Mouse (Mus musculus) liver, embryonic 11.5 days (tissue): ENCODE results near the gene Slc29a1. TPM values are rescaled to one million over a fixed set of nuclear protein-coding genes. Genes with fewer than 3 reads are reported as not detected.
"Not testable (repeated sequence)": the region's sequence is repeated elsewhere in the genome, so short reads cannot be mapped to it uniquely, and the experiment has no call there.

Experiments
- ATAC-seq: fragments of 200-750 bp; cut with Nextera tagmentation; replicated peaks from 2 replicates; pipeline ENCODE4 v1.8.0; 2017; ENCODE audit warnings: moderate number of reproducible peaks, mild to moderate bottlenecking, moderate TSS enrichment, moderate library complexity; ENCODE audit not compliant: low FRiP score
- DNase-seq: peaks from one replicate; pipeline ENCODE4 v3.0.0-alpha.2; 2017; ENCODE audit warnings: low spot score
- H3K27ac ChIP-seq: fragments of 300-500 bp; sonication (generic); 2 replicates; pipeline ENCODE4 v1.5.1; 2014; ENCODE audit warnings: mild to moderate bottlenecking, low read depth, low read length, control low read depth
- H3K27me3 ChIP-seq: fragments of 300-500 bp; sonication (generic); replicated peaks from 2 replicates; pipeline ENCODE4 v1.6.1; 2014; ENCODE audit warnings: low read length, mixed read lengths; ENCODE audit not compliant: control insufficient read depth, insufficient read depth
- H3K36me3 ChIP-seq: fragments of 300-500 bp; sonication (generic); 2 replicates; pipeline ENCODE4 v1.6.1; 2014; ENCODE audit warnings: mild to moderate bottlenecking, low read length, moderate library complexity, mixed read lengths; ENCODE audit not compliant: control insufficient read depth, insufficient read depth
- H3K4me1 ChIP-seq: fragments of 300-500 bp; sonication (generic); replicated peaks from 2 replicates; pipeline ENCODE4 v1.6.1; 2014; ENCODE audit warnings: low read length, mixed read lengths; ENCODE audit not compliant: control insufficient read depth, insufficient read depth
- H3K4me2 ChIP-seq: fragments of 300-500 bp; sonication (generic); 2 replicates; pipeline ENCODE4 v1.6.1; 2014; ENCODE audit warnings: mild to moderate bottlenecking, control low read depth, moderate library complexity
- H3K4me3 ChIP-seq: fragments of 300-500 bp; sonication (generic); 2 replicates; pipeline ENCODE4 v1.5.1; 2014; ENCODE audit warnings: low read depth, low read length, control low read depth
- H3K9ac ChIP-seq: fragments of 300-500 bp; sonication (generic); 2 replicates; pipeline ENCODE4 v1.6.1; 2014; ENCODE audit warnings: low read depth, low read length, control low read depth
- H3K9me3 ChIP-seq: fragments of 300-500 bp; sonication (generic); 2 replicates; pipeline ENCODE4 v1.6.1; 2016; ENCODE audit warnings: low read length, inconsistent platforms, mixed read lengths; ENCODE audit not compliant: control insufficient read depth
- WGBS: fragments of 180-500 bp; shearing (Covaris S2); extraction: QIAGEN DNeasy Blood & Tissue Kit; methylation state at CpG from one replicate; pipeline ENCODE4 v1.1.7; 2014; 5-methylcytosine and 5-hydroxymethylcytosine counted together
- polyA plus RNA-seq: library from polyadenylated mRNA; unstranded; fragments of >200 nt; fragmentation: Nextera tagmentation; extraction: Ambion mirVana; gene quantifications from 2 replicates; pipeline ENCODE4 v1.2.1, GENCODE M21; 2014

Gene Slc29a1
- polyA plus RNA-seq, 1 experiment from 2014 or later: 277 TPM

GRCm38 (mm10) chr17:45629861-45630694 is 30.7 kb upstream of the Slc29a1 start:
- peak; percentile 66 for ATAC-seq
- Histone ChIP-seq H3K27ac (0 out of 2 replicates have a peak overlapping the region, but pooled peaks have one; percentile 22), H3K4me1 (peaks cover 18% of the 10 kb centered on the region)

GRCm38 (mm10) chr17:45628885-45629855 is 29.8 kb upstream of the Slc29a1 start:
- no peak overlapping the region for H3K4me3 ChIP-seq
- H3K36me3 ChIP-seq: no peaks in the 10 kb centered on the region
- no peaks in the 10 kb centered on the region for H3K9me3 ChIP-seq
- peaks cover 18% of the 10 kb centered on the region for H3K4me1 ChIP-seq
- peak overlapping the region; percentile 92 for H3K4me2 ChIP-seq
- 38% methylated on average over 13 of the region's 13 CpGs for WGBS
- H3K27ac ChIP-seq: peak overlapping the region; percentile 11; the same call in 1 of the 2 replicates
- H3K27me3 ChIP-seq: peaks cover 2% of the 10 kb centered on the region; the same call in 1 of the 2 replicates
- DNase-seq (no peak), ATAC-seq (no peak; the same call in 1 of the 2 replicates)
- no peak overlapping the region for H3K9ac ChIP-seq

More at GRCm38 (mm10) chr17:45629861-45630694, 30.7 kb upstream of the Slc29a1 start:
- H3K9ac ChIP-seq: peak overlapping the region; percentile 63
- H3K27me3 ChIP-seq: peaks cover 2% of the 10 kb centered on the region; the same call in 1 of the 2 replicates
- H3K9me3 ChIP-seq: no peaks in the 10 kb centered on the region
- no peaks in the 10 kb centered on the region for H3K36me3 ChIP-seq
- WGBS: 4% methylated on average over 34 of the region's 34 CpGs
- peak; percentile 67 for DNase-seq
- peak overlapping the region; percentile 92 for H3K4me2 ChIP-seq
- H3K4me3 ChIP-seq: peak overlapping the region; percentile 52

- H3K9ac ChIP-seq: no peak overlapping the region
- no peak for ATAC-seq
- H3K4me1 ChIP-seq: peaks cover 18% of the 10 kb centered on the region
- H3K27ac ChIP-seq: no peak overlapping the region
- no peaks in the 10 kb centered on the region for H3K9me3 ChIP-seq
- no peak overlapping the region for H3K4me2 ChIP-seq
- peaks cover 2% of the 10 kb centered on the region; the same call in 1 of the 2 replicates for H3K27me3 ChIP-seq
- DNase-seq: no peak
- no peaks in the 10 kb centered on the region for H3K36me3 ChIP-seq
- H3K4me3 ChIP-seq: no peak overlapping the region
- WGBS: 43% methylated on average over 3 of the region's 3 CpGs
Measured at GRCm38 (mm10) chr17:45628160-45628559, 28.8 kb upstream of the Slc29a1 start.

- Histone ChIP-seq H3K9ac (peak overlapping the region; percentile 59), H3K4me1 (peaks cover 18% of the 10 kb centered on the region), H3K27ac (no peak overlapping the region), H3K27me3 (peaks cover 2% of the 10 kb centered on the region; the same call in 1 of the 2 replicates), H3K36me3 (no peaks in the 10 kb centered on the region), H3K4me3 (no peak overlapping the region), H3K9me3 (no peaks in the 10 kb centered on the region), H3K4me2 (peak overlapping the region; percentile 54)
- WGBS: 25% methylated on average over 15 of the region's 15 CpGs
- DNase-seq (peak; percentile 63), ATAC-seq (peak; percentile 48; the same call in 1 of the 2 replicates)
Measured at GRCm38 (mm10) chr17:45626577-45627134, 27.2 kb upstream of the Slc29a1 start.

GRCm38 (mm10) chr17:45623425-45623824 is 24.0 kb upstream of the Slc29a1 start:
- 80% methylated on average over 8 of the region's 8 CpGs for WGBS
- not testable (repeated sequence) for H3K9me3 ChIP-seq, H3K4me2 ChIP-seq, DNase-seq, ATAC-seq, H3K36me3 ChIP-seq, H3K9ac ChIP-seq, H3K27ac ChIP-seq, H3K4me3 ChIP-seq, H3K27me3 ChIP-seq
- peaks cover 15% of the 10 kb centered on the region for H3K4me1 ChIP-seq

GRCm38 (mm10) chr17:45619386-45620256 is 20.2 kb upstream of the Slc29a1 start:
- DNase-seq: peak; percentile 56
- WGBS: 10% methylated on average over 20 of the region's 20 CpGs
- H3K9ac ChIP-seq: peak overlapping the region; percentile 65

GRCm38 (mm10) chr17:45618941-45619385 is 19.6 kb upstream of the Slc29a1 start:
- Histone ChIP-seq H3K9ac (peak overlapping the region; percentile 65), H3K4me1 (peaks cover 15% of the 10 kb centered on the region), H3K9me3 (no peaks in the 10 kb centered on the region), H3K27ac (peak overlapping the region; percentile 84), H3K4me3 (peak overlapping the region; percentile 46), H3K27me3 (no peaks in the 10 kb centered on the region), H3K36me3 (no peaks in the 10 kb centered on the region), H3K4me2 (peak overlapping the region; percentile 82)
- ATAC-seq: peak; percentile 76
- no peak for DNase-seq
- WGBS: 10% methylated on average over 8 of the region's 8 CpGs

More at GRCm38 (mm10) chr17:45619386-45620256, 20.2 kb upstream of the Slc29a1 start:
- H3K9me3 ChIP-seq: no peaks in the 10 kb centered on the region
- peak; percentile 56 for ATAC-seq
- H3K27me3 ChIP-seq: no peaks in the 10 kb centered on the region
- H3K4me2 ChIP-seq: peak overlapping the region; percentile 82
- H3K4me1 ChIP-seq: peaks cover 15% of the 10 kb centered on the region
- H3K27ac ChIP-seq: peak overlapping the region; percentile 84
- H3K36me3 ChIP-seq: no peaks in the 10 kb centered on the region
- H3K4me3 ChIP-seq: peak overlapping the region; percentile 46
